Mouse (Mus musculus) cerebellum, adult 11 months (tissue): ENCODE measurements at regions not wholly inside any gene's neighbourhood (a gene's known extent, or its start where the extent isn't known, plus 50 kb on each side); places are given as distances from the start of the nearest gene placed in this dataset.

ENCODE experiments used
- DNase-seq: peaks from one replicate; pipeline ENCODE4 v3.0.0; 2022

- DNase-seq = no peak
Measured at GRCm38 (mm10) chr4:81823566-81823965, 381.0 kb upstream of the Mpdz start.

GRCm38 (mm10) chr4:81789274-81789673, 346.7 kb upstream of the Mpdz start:
- DNase-seq = no peak

GRCm38 (mm10) chr4:81788636-81789035, 346.0 kb upstream of the Mpdz start:
- no peak for DNase-seq

GRCm38 (mm10) chr4:81781971-81782370, 339.4 kb upstream of the Mpdz start:
- DNase-seq = no peak

- no peak for DNase-seq
Measured at GRCm38 (mm10) chr4:81766705-81767104, 324.1 kb upstream of the Mpdz start.

GRCm38 (mm10) chr4:81764026-81764867, 321.6 kb upstream of the Mpdz start:
- no peak for DNase-seq

- DNase-seq = no peak
Measured at GRCm38 (mm10) chr4:81763311-81764025, 320.9 kb upstream of the Mpdz start.

GRCm38 (mm10) chr4:81762592-81763229, 320.1 kb upstream of the Mpdz start:
- DNase-seq = no peak

GRCm38 (mm10) chr4:81757905-81758304, 315.3 kb upstream of the Mpdz start:
- DNase-seq = no peak

- DNase-seq = no peak
Measured at GRCm38 (mm10) chr4:81744629-81745509, 302.3 kb upstream of the Mpdz start.

GRCm38 (mm10) chr4:81743978-81744628, 301.5 kb upstream of the Mpdz start:
- no peak for DNase-seq

- no peak for DNase-seq
Measured at GRCm38 (mm10) chr4:81742536-81743459, 300.2 kb upstream of the Mpdz start.

GRCm38 (mm10) chr4:81734391-81734790, 291.8 kb upstream of the Mpdz start:
- DNase-seq = no peak

GRCm38 (mm10) chr4:81730386-81730785, 287.8 kb upstream of the Mpdz start:
- no peak for DNase-seq

- DNase-seq = no peak
Measured at GRCm38 (mm10) chr4:81728961-81729360, 286.3 kb upstream of the Mpdz start.

GRCm38 (mm10) chr4:81727735-81728581, 285.3 kb upstream of the Mpdz start:
- no peak for DNase-seq

- peak; percentile 82 for DNase-seq
Measured at GRCm38 (mm10) chr4:81726761-81727723, 284.4 kb upstream of the Mpdz start.

- DNase-seq = no peak
Measured at GRCm38 (mm10) chr4:81724751-81725150, 282.1 kb upstream of the Mpdz start.

GRCm38 (mm10) chr4:81712378-81712777, 269.8 kb upstream of the Mpdz start:
- DNase-seq = no peak
